Mouse (Mus musculus): ENCODE results near the gene Gtf2ird1.
"Not testable (repeated sequence)": the region's sequence is repeated elsewhere in the genome, so short reads cannot be mapped to it uniquely, and the experiment has no call there.

The Gtf2ird1 gene

GRCm38 (mm10) chr5:134410307-134410836 is 46.1 kb downstream of the Gtf2ird1 start:
- no peak for DNase-seq (ENCODE audit: low read depth, low spot score)

GRCm38 (mm10) chr5:134409606-134410306 is 46.8 kb downstream of the Gtf2ird1 start:
- no peak for DNase-seq (ENCODE audit: low read depth, low spot score)

DNA sequence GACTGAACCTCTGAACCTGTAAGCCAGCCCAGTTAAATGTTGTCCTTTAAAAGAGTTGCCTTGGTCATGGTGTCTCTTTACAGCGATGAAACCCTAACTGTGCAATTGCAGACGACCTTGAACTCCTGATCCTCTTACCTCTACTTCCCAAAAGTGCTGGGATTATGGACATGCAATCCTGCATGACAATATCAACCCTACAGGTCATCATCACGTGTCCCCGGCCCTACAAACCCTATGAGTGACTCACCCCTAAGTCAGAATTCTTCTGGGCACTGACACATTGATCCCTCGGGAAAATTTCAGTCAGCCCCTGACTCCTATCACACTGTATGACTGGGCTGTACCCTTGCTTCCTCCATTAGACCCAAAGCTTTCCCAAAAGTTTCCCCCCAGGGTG is 48.4 kb downstream of the Gtf2ird1 start:
- DNase-seq (ENCODE audit: low read depth, low spot score), result no peak

GRCm38 (mm10) chr5:134401841-134402240 is 54.7 kb downstream of the Gtf2ird1 start:
- DNase-seq (ENCODE audit: low read depth, low spot score), result no peak

DNA sequence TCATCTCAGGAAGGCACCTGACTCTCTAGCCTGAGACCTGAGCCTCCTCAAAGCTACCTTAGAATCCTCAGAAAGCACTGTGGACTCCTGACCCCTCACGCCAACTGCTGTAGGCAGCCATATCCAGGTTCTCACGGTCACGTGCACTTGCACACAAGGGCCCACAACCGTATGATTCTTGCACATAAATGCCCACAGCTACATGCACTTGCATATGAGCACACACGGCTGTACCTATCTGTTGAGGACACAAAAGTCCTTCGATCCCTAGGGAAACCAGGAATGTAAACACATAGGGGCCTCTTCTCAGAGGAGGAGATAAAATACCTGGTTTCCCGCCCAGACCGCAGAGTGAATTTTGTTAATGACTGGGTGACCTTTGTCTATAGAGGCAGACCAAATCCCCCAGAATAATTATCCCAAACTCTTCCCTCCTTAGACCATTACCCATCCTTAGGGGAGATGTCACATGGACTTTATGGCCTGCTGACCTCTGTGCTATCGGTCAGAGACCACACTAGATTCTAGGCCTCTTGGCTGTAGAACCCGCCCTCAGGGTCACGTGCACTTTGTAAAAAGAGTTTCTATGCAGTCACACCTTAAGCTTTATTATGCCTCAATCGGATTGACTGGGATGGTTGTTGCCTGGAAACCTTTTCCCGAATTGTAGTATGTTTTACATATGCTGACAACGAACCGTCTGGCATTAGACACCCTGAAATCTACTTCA is 58.9 kb downstream of the Gtf2ird1 start:
- no peak for DNase-seq (ENCODE audit: low read depth, low spot score)

DNA sequence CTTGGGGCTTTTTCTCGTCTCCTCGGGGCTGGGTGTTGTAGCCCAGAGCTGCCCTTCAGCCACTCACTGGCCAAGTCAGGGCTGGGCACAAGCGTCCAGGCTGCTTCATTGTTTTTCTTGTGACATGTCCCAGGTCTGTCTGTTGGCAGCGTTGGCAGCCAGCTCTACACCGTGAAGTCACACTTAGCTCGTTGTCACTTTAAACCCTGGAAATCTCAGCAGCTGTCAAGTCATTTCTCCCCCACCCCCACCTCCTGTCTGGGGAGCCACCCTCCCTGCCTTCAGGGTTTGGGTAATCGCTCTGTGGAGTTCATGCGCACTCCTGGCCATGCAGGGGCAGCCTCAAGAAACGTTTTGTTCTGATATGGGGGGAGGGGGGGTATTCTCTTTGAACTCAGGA is 60.0 kb downstream of the Gtf2ird1 start:
- no peak for DNase-seq (ENCODE audit: low read depth, low spot score)

GRCm38 (mm10) chr5:134394624-134395023 is 61.9 kb downstream of the Gtf2ird1 start:
- peak; percentile 84 for DNase-seq (ENCODE audit: low read depth, low spot score)

- DNase-seq (ENCODE audit: low read depth, low spot score), result no peak
Measured at GRCm38 (mm10) chr5:134393624-134394023, 62.9 kb downstream of the Gtf2ird1 start.

- peak; percentile 73 for DNase-seq (ENCODE audit: low read depth, low spot score)
Measured at GRCm38 (mm10) chr5:134385106-134385505, 71.4 kb downstream of the Gtf2ird1 start.

GRCm38 (mm10) chr5:134375256-134375655 is 81.3 kb downstream of the Gtf2ird1 start:
- DNase-seq (ENCODE audit: low read depth, low spot score), result no peak

DNA sequence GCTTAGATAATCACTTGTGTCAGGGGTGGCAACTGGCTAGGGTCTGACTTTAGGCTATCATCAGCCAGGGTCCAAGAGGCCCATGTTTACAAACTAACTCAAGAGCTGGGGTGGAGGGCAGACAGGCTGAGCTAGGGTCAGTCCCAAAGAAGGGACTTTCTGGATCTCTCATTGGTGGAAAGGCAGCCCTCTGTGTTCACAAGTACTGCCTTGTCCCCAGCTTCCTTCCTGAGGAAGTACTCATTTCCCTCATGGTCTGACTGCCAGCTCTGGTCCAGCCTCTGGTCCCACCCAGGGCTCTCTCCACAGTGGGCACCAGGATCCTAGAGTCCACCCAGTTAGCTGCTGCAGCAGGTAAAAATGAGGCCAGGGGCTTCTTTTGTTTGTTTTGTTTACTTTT is 82.0 kb downstream of the Gtf2ird1 start:
- peak; percentile 19 for DNase-seq (ENCODE audit: low read depth, low spot score)

- DNase-seq (ENCODE audit: low read depth, low spot score), result peak; percentile 78
Measured at GRCm38 (mm10) chr5:134373912-134374488, 82.5 kb downstream of the Gtf2ird1 start.

DNA sequence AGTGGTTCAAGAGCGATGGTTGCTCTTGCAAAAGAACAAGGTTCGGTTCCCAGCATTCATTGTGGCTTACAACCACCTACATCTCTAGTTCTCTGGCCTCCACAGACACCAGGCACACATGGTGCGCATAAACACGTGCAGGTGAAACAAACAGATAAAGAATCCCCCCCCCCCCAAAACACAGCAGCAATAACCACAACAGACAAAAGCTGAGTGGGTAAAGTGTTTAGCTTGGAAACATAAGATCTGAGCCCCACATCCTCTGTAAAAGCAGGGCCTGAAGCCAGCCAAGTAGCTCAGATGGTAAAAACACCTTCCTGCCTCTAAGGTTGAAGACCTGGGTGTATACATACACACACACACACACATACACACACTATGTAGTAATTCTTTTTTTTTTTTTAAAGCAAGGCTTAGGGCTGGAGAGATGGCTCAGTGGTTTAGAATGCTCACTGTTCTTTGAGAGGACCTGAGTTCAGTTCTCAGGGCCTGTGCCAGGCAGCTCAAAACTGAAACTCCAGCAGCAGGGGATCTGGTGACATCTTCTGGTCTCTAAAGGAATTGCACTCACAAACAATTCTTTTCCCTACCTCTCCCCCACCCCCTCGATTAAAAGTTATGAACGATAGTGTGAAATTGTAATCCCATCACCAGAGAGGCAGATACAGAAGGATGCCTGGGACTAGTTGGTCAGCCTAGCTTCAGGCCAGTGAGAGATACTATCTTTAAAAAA is 83.4 kb downstream of the Gtf2ird1 start:
- DNase-seq (ENCODE audit: low read depth, low spot score), result no peak

DNA sequence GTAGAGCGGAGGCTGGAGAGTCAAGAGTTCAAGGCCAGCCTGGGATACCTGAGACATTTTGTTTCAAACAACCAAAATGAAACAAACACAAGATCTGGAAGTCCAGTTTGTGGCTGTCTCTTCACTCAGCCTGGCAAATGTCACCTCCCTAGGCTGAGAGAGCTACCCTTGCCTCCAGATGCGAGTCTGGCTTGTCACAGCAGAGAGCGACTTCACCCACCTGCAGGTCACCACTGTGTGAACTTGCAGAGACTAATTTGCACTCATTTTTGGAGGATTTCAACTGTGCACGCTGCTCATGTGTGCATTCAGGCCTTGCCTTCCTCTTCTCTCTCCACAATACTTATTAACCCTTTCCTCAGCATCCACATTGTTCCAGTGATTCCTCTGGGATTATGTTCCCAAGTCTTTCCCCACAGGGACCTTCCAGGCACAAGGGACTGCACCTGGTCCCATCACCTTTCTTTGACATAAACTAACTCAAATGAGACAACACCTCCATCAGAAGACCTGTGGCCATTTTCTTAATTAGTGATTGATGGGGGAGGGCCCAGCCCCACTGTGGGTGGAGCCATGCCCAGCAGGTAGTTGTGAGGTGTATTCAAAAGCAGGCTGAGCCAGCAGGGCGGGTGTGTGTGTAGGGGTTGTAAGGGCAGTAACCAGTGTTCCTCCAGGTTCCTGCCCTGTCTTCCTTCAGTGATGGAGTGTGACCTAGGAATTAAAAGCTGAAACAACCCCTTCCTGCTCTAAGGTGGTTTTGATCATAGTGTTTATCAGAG is 84.8 kb downstream of the Gtf2ird1 start:
- DNase-seq (ENCODE audit: low read depth, low spot score), result no peak

DNA sequence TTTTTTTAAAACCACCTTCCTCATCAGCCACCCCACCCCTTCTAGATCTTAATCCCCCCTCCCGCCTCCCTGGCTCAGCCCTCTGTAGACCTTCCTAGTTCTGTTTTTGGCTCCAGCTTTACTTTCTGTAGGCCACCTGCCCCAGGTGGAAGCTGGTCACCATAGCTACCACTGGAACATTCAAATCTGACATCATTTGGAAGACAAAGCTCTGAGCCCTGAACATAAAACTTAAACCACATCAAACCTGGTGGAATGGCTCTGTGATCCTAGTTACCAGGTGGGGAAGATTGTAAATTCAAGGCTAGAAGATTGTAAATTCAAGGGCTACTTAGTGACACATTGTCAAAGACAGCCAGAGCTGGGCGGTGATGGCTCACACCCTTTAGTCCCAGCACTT is 85.7 kb downstream of the Gtf2ird1 start:
- no peak for DNase-seq (ENCODE audit: low read depth, low spot score)

- DNase-seq (ENCODE audit: low read depth, low spot score), result no peak
Measured at GRCm38 (mm10) chr5:134359101-134359500, 97.4 kb downstream of the Gtf2ird1 start.

DNA sequence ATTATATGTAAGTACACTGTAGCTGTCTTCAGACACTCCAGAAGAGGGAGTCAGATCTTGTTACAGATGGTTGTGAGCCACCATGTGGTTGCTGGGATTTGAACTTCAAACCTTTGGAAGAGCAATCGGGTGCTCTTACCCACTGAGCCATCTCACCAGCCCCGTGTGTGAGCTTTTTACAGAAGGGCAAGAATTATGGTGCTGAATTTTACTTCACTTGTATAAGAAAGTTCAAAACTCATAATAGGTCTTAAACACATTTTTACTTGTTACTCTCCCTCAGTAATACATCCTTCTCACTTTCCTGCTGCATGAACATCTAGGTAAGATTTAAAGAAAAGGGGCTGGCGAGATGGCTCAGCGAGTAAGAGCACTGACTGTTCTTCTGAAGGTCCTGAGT is 101.1 kb downstream of the Gtf2ird1 start:
- DNase-seq (ENCODE audit: low read depth, low spot score), result not testable (repeated sequence)

- DNase-seq (ENCODE audit: low read depth, low spot score), result no peak
Measured at GRCm38 (mm10) chr5:134353117-134353516, 103.4 kb downstream of the Gtf2ird1 start.

DNA sequence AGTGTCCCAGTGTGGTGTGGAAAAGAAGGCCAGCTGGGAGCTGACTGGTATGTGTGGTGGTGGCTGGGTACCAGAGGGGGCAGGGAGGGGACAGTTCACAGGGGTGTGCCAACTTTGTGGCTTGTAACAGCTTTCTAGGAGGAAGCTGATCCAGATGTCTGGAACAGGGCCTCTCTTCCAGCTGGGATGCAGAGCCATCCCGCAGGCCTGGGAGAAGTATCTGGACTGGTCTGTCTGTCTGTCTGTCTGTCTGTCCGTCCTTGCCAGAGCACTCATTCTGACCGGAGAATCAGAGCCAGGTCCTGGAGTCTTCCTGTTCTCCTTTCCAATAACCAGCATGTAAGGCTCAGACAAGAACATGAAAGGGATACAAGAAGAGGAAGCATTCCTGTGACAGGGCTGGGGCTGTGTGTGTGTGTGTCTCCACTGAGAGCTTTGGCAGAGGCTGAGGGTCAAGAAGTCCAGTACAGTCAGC is 104.0 kb downstream of the Gtf2ird1 start:
- no peak for DNase-seq (ENCODE audit: low read depth, low spot score)

GRCm38 (mm10) chr5:134350660-134351059 is 105.9 kb downstream of the Gtf2ird1 start:
- peak; percentile 61 for DNase-seq (ENCODE audit: low read depth, low spot score)

GRCm38 (mm10) chr5:134347066-134347465 is 109.5 kb downstream of the Gtf2ird1 start:
- no peak for DNase-seq (ENCODE audit: low read depth, low spot score)
